Comparison of ENCODE assay signal across 19 mouse cellular contexts in genomic region chr4:55699917-55700316, GRCm38 (mm10).
"Had no signal": no experiment of that assay in that cellular context is flagged by ENCODE, and none has a peak within 500 bp of the region (broad histone marks: within the 10 kb centered on the region; RNA-seq: fewer than 3 reads in every experiment).

No protein-coding gene starts in this region.

- H3K27ac ChIP-seq: limb, embryonic 13.5 days; liver, embryonic 13.5 days; midbrain, embryonic 10.5 days; midbrain, embryonic 13.5 days; neural tube, embryonic 13.5 days; stomach, embryonic 15.5 days had no signal

- H3K9ac ChIP-seq: limb, embryonic 13.5 days; liver, embryonic 13.5 days; midbrain, embryonic 13.5 days; neural tube, embryonic 13.5 days; stomach, embryonic 15.5 days had no signal

- H3K27me3 ChIP-seq: limb, embryonic 13.5 days; liver, embryonic 13.5 days; megakaryocyte, embryonic 14.5 days; midbrain, embryonic 13.5 days; neural tube, embryonic 13.5 days; stomach, embryonic 15.5 days had no signal

- DNase-seq: kidney, postnatal 14 days; kidney, postnatal 4 days; left cerebral cortex, postnatal 4 days; liver, embryonic 13.5 days; lung, adult 2 months; lung, postnatal 36 days; retina, postnatal 1 day; right cerebral cortex, postnatal 25 days; spleen, adult 18-20 months; thymus, postnatal 25 days had no signal

- ATAC-seq: lung, postnatal 0 days; midbrain, embryonic 13.5 days; midbrain, embryonic 16.5 days had no signal

- H3K4me3 ChIP-seq: limb, embryonic 13.5 days; liver, embryonic 13.5 days; megakaryocyte, embryonic 14.5 days; midbrain, embryonic 10.5 days; midbrain, embryonic 13.5 days; myocyte; neural tube, embryonic 13.5 days; stomach, embryonic 15.5 days had no signal

- H3K4me2 ChIP-seq: limb, embryonic 13.5 days; liver, embryonic 13.5 days; midbrain, embryonic 13.5 days; neural tube, embryonic 13.5 days; stomach, embryonic 15.5 days had no signal

- H3K36me3 ChIP-seq: limb, embryonic 13.5 days; liver, embryonic 13.5 days; midbrain, embryonic 10.5 days; midbrain, embryonic 13.5 days; neural tube, embryonic 13.5 days; stomach, embryonic 15.5 days had no signal

- H3K9me3 ChIP-seq: limb, embryonic 13.5 days; liver, embryonic 13.5 days; midbrain, embryonic 10.5 days; midbrain, embryonic 13.5 days; neural tube, embryonic 13.5 days; stomach, embryonic 15.5 days had no signal

- H3K4me1 ChIP-seq: liver, embryonic 13.5 days; megakaryocyte, embryonic 14.5 days; neural tube, embryonic 13.5 days had no signal
